Mouse (Mus musculus): ENCODE results near the gene Ubac1.

DNA sequence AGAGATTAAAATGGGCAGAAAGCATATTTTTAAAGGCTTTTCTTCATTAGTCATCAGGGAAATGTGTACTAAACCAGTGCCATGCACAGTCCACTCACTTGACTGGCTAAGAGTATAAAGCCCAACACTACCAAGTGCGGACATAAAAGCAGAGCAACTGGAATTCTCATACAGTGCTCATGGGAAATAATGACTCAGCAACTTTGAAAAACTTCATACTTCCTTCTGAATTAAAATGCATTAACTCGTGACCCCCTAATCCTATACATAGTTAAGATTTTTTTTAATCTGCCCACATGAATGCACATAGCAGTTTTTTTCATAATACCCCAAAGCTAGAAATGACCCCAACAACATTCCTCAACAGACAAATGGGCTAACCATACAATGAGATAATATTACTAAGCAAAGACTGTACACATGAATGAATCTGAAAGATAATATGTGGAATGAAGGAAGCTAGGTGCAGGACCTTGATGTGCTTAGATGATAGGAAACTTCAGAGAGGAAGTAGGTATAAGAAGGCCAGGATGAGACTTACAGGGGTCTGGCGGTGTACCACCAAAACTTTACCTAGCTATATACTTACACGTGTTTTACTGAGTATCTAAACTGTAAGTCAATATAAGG is 46.3 kb downstream of the Ubac1 start:
- TF ChIP-seq POLR2A (IDR thresholded peaks at IDR 0.05; ENCODE audit: control insufficient read depth, low read depth, low read length) (no peak), CTCF (IDR thresholded peaks at IDR 0.05; ENCODE audit: control insufficient read depth, insufficient read depth, insufficient replicate concordance, low read depth, low read length) (no peak)
